Comparison of ENCODE assay signal across 8 mouse cellular contexts in genomic region chr7:7171227-7172147, GRCm38 (mm10). TPM values are rescaled to one million over a fixed set of nuclear protein-coding genes. Genes with fewer than 3 reads are reported as not detected.
A peak's percentile ranks its signal among the peaks of the same experiment; 100 is the strongest.
DNase-seq lines count a peak whose midpoint lies in the region; ATAC-seq and TF ChIP-seq lines count a peak whose summit lies in the region.

TSS of gene Zfp418 (plus strand) at chr7:7171330.

- peaks cover 7% of the 10 kb centered on the region; the same call in 1 of the 2 replicates for H3K4me1 ChIP-seq in hindbrain, embryonic 10.5 days (replicated peaks)
- H3K4me1 ChIP-seq in lung, embryonic 14.5 days (ENCODE audit: insufficient read depth) = no peaks in the 10 kb centered on the region

- 3% methylated on average over 26 of the region's 26 CpGs for WGBS in hindbrain, embryonic 10.5 days
- WGBS in lung, embryonic 14.5 days = 1% methylated on average over 26 of the region's 26 CpGs

- 0 out of 2 replicates have a peak, but pooled peaks have one; percentile 19 for TF ChIP-seq CTCF in lung, embryonic 14.5 days (IDR thresholded peaks at IDR 0.05; ENCODE audit: low read depth)

- DNase-seq in Muller cell, postnatal 12 days (ENCODE audit: inconsistent ontology term) = peak; percentile 65
- peak; percentile 84 for DNase-seq in cerebellum, adult 9-10 months
- DNase-seq in frontal cortex, adult 2 months (ENCODE audit: extremely low spot score in 1 of 2, low spot score in 1 of 2) = peak; percentile 71 to 85
- DNase-seq in hindbrain, embryonic 10.5 days (ENCODE audit: low spot score) = peak; percentile 39
- peak; percentile 65 for DNase-seq in layer of hippocampus, adult 9-10 months (ENCODE audit: low spot score)
- DNase-seq in lung, embryonic 14.5 days = peak; percentile 87
- DNase-seq in thymus, adult 18-20 months = peak; percentile 14 to 25

- H3K36me3 ChIP-seq in hindbrain, embryonic 10.5 days = peaks cover 16% of the 10 kb centered on the region
- H3K36me3 ChIP-seq in lung, embryonic 14.5 days (ENCODE audit: insufficient read depth) = peaks cover 12% of the 10 kb centered on the region; the same call in 1 of the 2 replicates

- H3K27ac ChIP-seq in hindbrain, embryonic 10.5 days = peak within 1 kb of the TSS; percentile 83
- peak within 1 kb of the TSS; percentile 64 for H3K27ac ChIP-seq in lung, embryonic 14.5 days (ENCODE audit: low read depth)

- no peaks in the 10 kb centered on the region for H3K27me3 ChIP-seq in hindbrain, embryonic 10.5 days (ENCODE audit: insufficient read depth, poor library complexity, severe bottlenecking)
- no peaks in the 10 kb centered on the region for H3K27me3 ChIP-seq in lung, embryonic 14.5 days (ENCODE audit: insufficient read depth, low read length)

- peak; percentile 97 for ATAC-seq in lung, embryonic 14.5 days (ENCODE audit: insufficient read depth)
- peak; percentile 86 for ATAC-seq in neutrophil, adult 5-6 weeks (ENCODE audit: extremely low read depth, insufficient number of reproducible peaks, low FRiP score, poor library complexity, severe bottlenecking)

- H3K4me2 ChIP-seq in lung, embryonic 14.5 days = peak within 1 kb of the TSS; percentile 76

- peak within 1 kb of the TSS; percentile 70 for H3K4me3 ChIP-seq in hindbrain, embryonic 10.5 days
- peak within 1 kb of the TSS; percentile 66 for H3K4me3 ChIP-seq in lung, embryonic 14.5 days (ENCODE audit: low read depth, low read length)

- no peaks in the 10 kb centered on the region for H3K9me3 ChIP-seq in hindbrain, embryonic 10.5 days
- H3K9me3 ChIP-seq in lung, embryonic 14.5 days (ENCODE audit: low read depth, low read length) = no peaks in the 10 kb centered on the region

- H3K9ac ChIP-seq in lung, embryonic 14.5 days = peak within 1 kb of the TSS; percentile 65

RNA-seq across cellular contexts. Expression of gene Zfp418, which starts in this region (rescaled TPM):
- polyA plus RNA-seq in frontal cortex, adult 2 months (2012; rRNA removed) = 2.2 and 2.6 TPM in 2 replicates
- 2.8 and 3.3 TPM in 2 replicates for polyA plus RNA-seq in hindbrain, embryonic 10.5 days (2016; fragmentation: Nextera tagmentation; extraction: Ambion mirVana)
- 3.1 and 3.2 TPM in 2 replicates for polyA plus RNA-seq in lung, embryonic 14.5 days (2014; fragmentation: Nextera tagmentation; extraction: Ambion mirVana)
- 2.7 and 2.8 TPM in 2 replicates for total RNA-seq in neutrophil, adult 5-6 weeks (2017)

Comparison
In these comparisons a context has a peak if more than half of its experiments do, and no peak if none do; other contexts are left out.
1. Peak in every context shown above with its lines: DNase-seq, ATAC-seq, H3K4me3 ChIP-seq and H3K27ac ChIP-seq.
2. DNase-seq: peak in every context shown above with its lines; median percentile 87 in lung, embryonic 14.5 days; 84 in cerebellum, adult 9-10 months; 78 in frontal cortex, adult 2 months; 65 in Muller cell, postnatal 12 days; 65 in layer of hippocampus, adult 9-10 months; 39 in hindbrain, embryonic 10.5 days; 20 in thymus, adult 18-20 months.